Mouse (Mus musculus) thymus, postnatal 36 days (tissue): ENCODE results near the gene Mrpl10.

Experiments
- DNase-seq, 2 experiments: peaks; one replicate each; pipeline ENCODE4 v3.0.0; 2022; ENCODE audit warnings: mixed read lengths in 2 of 2

Mrpl10 gene

GRCm38 (mm10) chr11:97041022-97041899, at the start of gene Mrpl10, which contains the start of gene Lrrc46:
Gene Mrpl10 (plus strand): TSS chr11:97041560.
Gene Lrrc46 (minus strand): TSS chr11:97041407.
- DNase-seq: peak; percentile 89 to 90

- DNase-seq: peak; percentile 26 to 57
Measured at GRCm38 (mm10) chr11:96992722-96993311, 48.5 kb upstream of the Mrpl10 start.

- DNase-seq: no peak
Measured at GRCm38 (mm10) chr11:96995031-96995430, 46.3 kb upstream of the Mrpl10 start.

GRCm38 (mm10) chr11:96995836-96996772, 45.3 kb upstream of the Mrpl10 start:
- peak; percentile 67 to 74 for DNase-seq

- no peak for DNase-seq
Measured at GRCm38 (mm10) chr11:96996773-96997379, 44.5 kb upstream of the Mrpl10 start.

- DNase-seq: no peak
Measured at GRCm38 (mm10) chr11:96997380-96997956, 43.9 kb upstream of the Mrpl10 start.

- no peak for DNase-seq
Measured at GRCm38 (mm10) chr11:97003170-97003569, 38.2 kb upstream of the Mrpl10 start.

GRCm38 (mm10) chr11:97007093-97007794, 34.1 kb upstream of the Mrpl10 start:
- no peak for DNase-seq

- DNase-seq: no peak
Measured at GRCm38 (mm10) chr11:97009198-97009790, 32.1 kb upstream of the Mrpl10 start.

GRCm38 (mm10) chr11:97013121-97013670, 28.2 kb upstream of the Mrpl10 start, which contains the start of gene Sp6:
Gene Sp6 (plus strand): TSS chr11:97013394.
- no peak for DNase-seq

GRCm38 (mm10) chr11:97017696-97018582, 23.4 kb upstream of the Mrpl10 start:
- peak in 1 of 2 experiments; percentile 21 for DNase-seq

GRCm38 (mm10) chr11:97018583-97019344, 22.6 kb upstream of the Mrpl10 start:
- peak; percentile 58 to 71 for DNase-seq

- no peak for DNase-seq
Measured at GRCm38 (mm10) chr11:97019345-97019708, 22.0 kb upstream of the Mrpl10 start.

- DNase-seq: peak in 1 of 2 experiments; percentile 28
Measured at GRCm38 (mm10) chr11:97021121-97021765, 20.1 kb upstream of the Mrpl10 start.

- peak; percentile 90 for DNase-seq
Measured at GRCm38 (mm10) chr11:97021873-97022484, 19.4 kb upstream of the Mrpl10 start.

GRCm38 (mm10) chr11:97024977-97025376, 16.4 kb upstream of the Mrpl10 start:
- no peak for DNase-seq

GRCm38 (mm10) chr11:97025721-97026344, 15.5 kb upstream of the Mrpl10 start:
- peak; percentile 90 to 91 for DNase-seq
